Mouse (Mus musculus) liver, embryonic 12.5 days (tissue): Measurements from ENCODE around the gene Arcn1. TPM values are rescaled to one million over a fixed set of nuclear protein-coding genes. Genes with fewer than 3 reads are reported as not detected.

Source experiments
- ATAC-seq: fragments of 200-750 bp; cut with Nextera tagmentation; 2 replicates; pipeline ENCODE4 v1.8.0; 2017; ENCODE audit warnings: moderate number of reproducible peaks, mild to moderate bottlenecking, moderate library complexity
- H3K27ac ChIP-seq: fragments of 300-500 bp; sonication (generic); 2 replicates; pipeline ENCODE4 v1.5.1; 2016; ENCODE audit warnings: mild to moderate bottlenecking
- H3K27me3 ChIP-seq: fragments of 300-500 bp; sonication (generic); replicated peaks from 2 replicates; pipeline ENCODE4 v1.6.1; 2016; ENCODE audit warnings: mild to moderate bottlenecking, moderate library complexity
- H3K36me3 ChIP-seq: fragments of 300-500 bp; sonication (generic); 2 replicates; pipeline ENCODE4 v1.6.1; 2016; ENCODE audit warnings: mild to moderate bottlenecking, moderate library complexity
- H3K4me1 ChIP-seq: fragments of 300-500 bp; sonication (generic); 2 replicates; pipeline ENCODE4 v1.6.1; 2016
- H3K4me2 ChIP-seq: fragments of 300-500 bp; sonication (generic); 2 replicates; pipeline ENCODE4 v1.6.1; 2016; ENCODE audit warnings: mild to moderate bottlenecking, moderate library complexity
- H3K4me3 ChIP-seq: fragments of 300-500 bp; sonication (generic); 2 replicates; pipeline ENCODE4 v1.5.1; 2016; ENCODE audit warnings: mild to moderate bottlenecking, moderate library complexity
- H3K9ac ChIP-seq: fragments of 300-500 bp; sonication (generic); 2 replicates; pipeline ENCODE4 v1.6.1; 2016; ENCODE audit warnings: mild to moderate bottlenecking, moderate library complexity
- H3K9me3 ChIP-seq: fragments of 300-500 bp; sonication (generic); replicated peaks from 2 replicates; pipeline ENCODE4 v1.6.1; 2016; ENCODE audit warnings: mild to moderate bottlenecking, moderate library complexity
- WGBS: fragments of 180-500 bp; shearing (Covaris S2); methylation state at CpG from one replicate; pipeline ENCODE4 v1.1.7; 2016; ENCODE audit not compliant: insufficient replicate concordance; 5-methylcytosine and 5-hydroxymethylcytosine counted together
- polyA plus RNA-seq: library from polyadenylated mRNA; unstranded; fragments of >200 nt; fragmentation: Nextera tagmentation; extraction: Ambion mirVana; gene quantifications from 2 replicates; pipeline ENCODE4 v1.2.1, GENCODE M21; 2016

Gene Arcn1
- polyA plus RNA-seq, 1 experiment from 2014 or later: 127 TPM

DNA sequence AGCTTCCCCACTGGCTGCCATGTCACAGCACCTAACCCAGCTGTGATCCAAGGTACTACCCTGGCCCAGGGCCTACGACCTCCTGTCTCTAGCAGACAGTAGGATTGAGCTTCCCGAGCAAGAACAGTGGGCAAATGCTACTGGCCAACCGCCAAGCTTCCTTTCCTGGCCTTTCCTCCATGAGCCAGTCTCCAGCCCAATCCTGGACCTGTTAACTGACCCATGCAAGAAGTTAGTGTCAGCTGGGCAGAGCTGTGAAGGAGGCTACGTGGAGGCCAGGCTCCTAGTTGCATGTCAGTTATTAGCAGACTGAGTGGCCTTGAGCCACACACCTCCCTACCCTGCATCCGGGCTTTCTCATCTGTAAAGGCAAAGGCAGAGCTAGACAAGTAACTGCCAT is 67.9 kb downstream of the Arcn1 start:
- H3K27me3 ChIP-seq: no peaks in the 10 kb centered on the region
- no peak overlapping the region for H3K27ac ChIP-seq
- no peaks in the 10 kb centered on the region for H3K4me1 ChIP-seq
- no peak overlapping the region for H3K4me3 ChIP-seq
- H3K9me3 ChIP-seq: no peaks in the 10 kb centered on the region
- ATAC-seq: no peak
- no peak overlapping the region for H3K4me2 ChIP-seq
- 77% methylated on average over 5 of the region's 5 CpGs for WGBS
- no peak overlapping the region for H3K9ac ChIP-seq
- peaks cover 22% of the 10 kb centered on the region for H3K36me3 ChIP-seq

GRCm38 (mm10) chr9:44699196-44699595 is 68.4 kb downstream of the Arcn1 start:
- H3K4me2 ChIP-seq: no peak overlapping the region
- peaks cover 22% of the 10 kb centered on the region for H3K36me3 ChIP-seq
- no peak overlapping the region for H3K4me3 ChIP-seq
- no peaks in the 10 kb centered on the region for H3K27me3 ChIP-seq
- ATAC-seq: no peak
- WGBS: 77% methylated on average over 10 of the region's 10 CpGs
- H3K27ac ChIP-seq: no peak overlapping the region
- H3K9me3 ChIP-seq: no peaks in the 10 kb centered on the region
- H3K9ac ChIP-seq: no peak overlapping the region
- no peaks in the 10 kb centered on the region for H3K4me1 ChIP-seq

DNA sequence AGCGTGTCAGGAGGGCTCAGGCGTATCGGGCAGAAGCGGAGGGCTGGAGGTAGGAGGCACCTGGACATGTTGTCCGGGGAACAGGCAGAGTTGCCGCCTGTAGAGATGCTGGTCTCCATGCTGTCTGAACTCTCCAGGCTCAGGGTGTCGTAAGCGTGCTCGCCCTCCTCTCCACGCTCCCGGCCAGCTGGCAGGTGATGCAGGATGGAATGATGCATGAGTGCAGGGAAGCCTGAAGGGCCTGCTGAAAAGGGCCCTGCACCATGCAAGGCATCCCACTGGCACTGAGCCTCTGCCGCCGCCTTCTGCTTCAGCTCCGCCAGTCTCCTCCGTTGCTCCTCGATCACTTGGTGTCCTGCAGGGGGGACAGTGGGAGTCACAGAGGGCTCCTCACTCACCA is 69.8 kb downstream of the Arcn1 start:
- Histone ChIP-seq H3K4me1 (no peaks in the 10 kb centered on the region), H3K4me3 (no peak overlapping the region), H3K4me2 (no peak overlapping the region), H3K9me3 (no peaks in the 10 kb centered on the region), H3K27me3 (no peaks in the 10 kb centered on the region), H3K27ac (no peak overlapping the region), H3K36me3 (peaks cover 22% of the 10 kb centered on the region), H3K9ac (no peak overlapping the region)
- ATAC-seq: no peak
- 84% methylated on average over 16 of the region's 16 CpGs for WGBS

DNA sequence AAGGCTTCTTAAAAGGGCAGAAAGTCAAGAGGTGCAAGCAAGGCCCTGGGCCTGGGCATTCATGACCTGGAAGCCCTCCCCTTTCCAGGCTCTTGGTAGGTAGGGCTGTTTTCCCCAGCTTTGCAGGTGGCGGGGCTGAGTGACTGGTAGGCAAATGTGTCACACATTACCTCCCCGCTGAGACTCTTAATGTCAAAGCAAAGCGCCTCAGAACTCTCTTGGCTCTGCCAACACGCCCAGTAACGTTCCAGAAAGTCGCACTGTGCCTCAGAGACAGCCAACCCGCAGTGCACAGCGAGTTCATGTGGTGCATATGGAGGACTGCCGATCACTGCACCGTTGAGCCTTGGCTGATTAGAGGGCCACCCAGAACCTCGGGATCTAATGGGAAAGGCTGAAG is 74.6 kb downstream of the Arcn1 start:
- Histone ChIP-seq H3K9ac (no peak overlapping the region), H3K4me1 (peaks cover 20% of the 10 kb centered on the region), H3K9me3 (no peaks in the 10 kb centered on the region), H3K27ac (no peak overlapping the region), H3K4me3 (no peak overlapping the region), H3K36me3 (peaks cover 12% of the 10 kb centered on the region), H3K27me3 (no peaks in the 10 kb centered on the region), H3K4me2 (no peak overlapping the region)
- 69% methylated on average over 11 of the region's 11 CpGs for WGBS
- no peak for ATAC-seq

- Histone ChIP-seq H3K4me2 (no peak overlapping the region), H3K9ac (no peak overlapping the region), H3K27me3 (no peaks in the 10 kb centered on the region), H3K4me1 (peaks cover 20% of the 10 kb centered on the region), H3K27ac (no peak overlapping the region), H3K36me3 (peaks cover 14% of the 10 kb centered on the region), H3K9me3 (no peaks in the 10 kb centered on the region), H3K4me3 (no peak overlapping the region)
- 53% methylated on average over 21 of the region's 21 CpGs for WGBS
- ATAC-seq: no peak
Observed at GRCm38 (mm10) chr9:44691671-44692520, 75.7 kb downstream of the Arcn1 start.

Other genes with a start within 250 kb of the Arcn1 start
- 0.05 TPM in 1 of 2 replicates, not detected in the other for gene Cxcr5, start 206.0 kb downstream of the Arcn1 start, polyA plus RNA-seq
- gene Ddx6, start 163.0 kb downstream of the Arcn1 start, polyA plus RNA-seq: 9.3 and 10.0 TPM in 2 replicates
- not detected in 2 replicates for gene Treh, start 94.6 kb downstream of the Arcn1 start, polyA plus RNA-seq
- 5.2 and 6.5 TPM in 2 replicates for gene Phldb1, start 32.6 kb downstream of the Arcn1 start, polyA plus RNA-seq
- gene Ift46, start 63 bp upstream of the Arcn1 start, polyA plus RNA-seq: 24.3 and 24.7 TPM in 2 replicates
- gene Tmem25, start 31.5 kb upstream of the Arcn1 start, polyA plus RNA-seq: 0.81 and 1.6 TPM in 2 replicates
- 11.6 and 12.3 TPM in 2 replicates for gene Ttc36, start 35.2 kb upstream of the Arcn1 start, polyA plus RNA-seq
- gene Kmt2a, start 113.5 kb upstream of the Arcn1 start, polyA plus RNA-seq: 7.3 and 8.4 TPM in 2 replicates
- gene Atp5l, start 152.9 kb upstream of the Arcn1 start, polyA plus RNA-seq: 523 and 553 TPM in 2 replicates
- gene Ube4a, start 197.8 kb upstream of the Arcn1 start, polyA plus RNA-seq: 14.8 and 15.1 TPM in 2 replicates
- not detected in 2 replicates for gene Cd3g, start 212.6 kb upstream of the Arcn1 start, polyA plus RNA-seq
- not detected in 2 replicates for gene Cd3d, start 213.9 kb upstream of the Arcn1 start, polyA plus RNA-seq
- gene Cd3e, start 241.8 kb upstream of the Arcn1 start, polyA plus RNA-seq: not detected in 2 replicates